Mouse (Mus musculus) frontal cortex, adult (tissue): ENCODE data around the gene Rassf2.

Source experiments
- ATAC-seq: cut with Nextera tagmentation; 2 replicates; pipeline ENCODE4 v1.9.2; 2017; ENCODE audit warnings: mild to moderate bottlenecking, moderate library complexity, mixed read lengths; ENCODE audit not compliant: low TSS enrichment

Gene Rassf2

DNA sequence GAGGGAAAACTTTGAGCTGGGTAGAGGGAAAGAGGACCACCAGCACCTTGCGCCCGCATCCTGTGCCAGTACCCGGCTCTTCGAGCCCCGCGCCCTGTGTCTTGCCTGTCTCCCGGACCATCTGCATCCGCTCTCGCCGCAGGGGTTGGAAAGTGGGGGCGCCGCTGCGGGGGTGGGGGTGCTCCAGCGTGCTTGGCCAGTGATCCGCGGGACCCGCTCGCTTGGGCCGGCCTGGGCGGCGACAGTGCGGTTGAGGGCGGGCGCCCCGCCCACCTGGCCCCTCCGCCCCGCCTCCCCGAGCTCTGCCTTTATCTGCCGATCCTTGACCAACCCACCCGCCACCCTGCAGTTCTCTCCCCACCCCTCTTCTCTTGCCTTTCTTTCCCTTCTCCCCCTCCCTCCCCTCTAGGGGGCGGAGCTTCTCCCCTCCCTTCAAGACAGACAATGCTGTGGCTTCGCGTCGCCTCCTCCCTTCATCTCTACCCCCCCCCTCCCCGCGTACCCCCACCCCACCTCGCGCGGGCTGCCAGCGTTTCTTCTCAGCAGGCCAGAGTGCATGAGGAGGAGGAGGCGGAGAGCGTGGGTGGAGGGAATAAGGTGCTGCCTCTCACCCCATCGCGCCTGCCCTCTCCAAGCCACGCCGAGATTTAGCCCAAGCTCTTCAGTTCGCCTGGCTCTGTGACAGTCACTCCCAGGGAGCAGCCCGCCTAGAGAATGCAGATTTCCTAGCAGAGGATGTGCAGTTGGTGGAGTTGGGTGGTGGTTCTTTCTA lies at the start of gene Rassf2:
Gene Rassf2 (minus strand): TSS at position 613 of the 772 bp plus-strand sequence.
- ATAC-seq, result peak; percentile 53

GRCm38 (mm10) chr2:132079139-132079538 lies 49.1 kb upstream of the Rassf2 start:
- ATAC-seq, result no peak

GRCm38 (mm10) chr2:132073052-132073451 lies 43.0 kb upstream of the Rassf2 start:
- no peak for ATAC-seq

DNA sequence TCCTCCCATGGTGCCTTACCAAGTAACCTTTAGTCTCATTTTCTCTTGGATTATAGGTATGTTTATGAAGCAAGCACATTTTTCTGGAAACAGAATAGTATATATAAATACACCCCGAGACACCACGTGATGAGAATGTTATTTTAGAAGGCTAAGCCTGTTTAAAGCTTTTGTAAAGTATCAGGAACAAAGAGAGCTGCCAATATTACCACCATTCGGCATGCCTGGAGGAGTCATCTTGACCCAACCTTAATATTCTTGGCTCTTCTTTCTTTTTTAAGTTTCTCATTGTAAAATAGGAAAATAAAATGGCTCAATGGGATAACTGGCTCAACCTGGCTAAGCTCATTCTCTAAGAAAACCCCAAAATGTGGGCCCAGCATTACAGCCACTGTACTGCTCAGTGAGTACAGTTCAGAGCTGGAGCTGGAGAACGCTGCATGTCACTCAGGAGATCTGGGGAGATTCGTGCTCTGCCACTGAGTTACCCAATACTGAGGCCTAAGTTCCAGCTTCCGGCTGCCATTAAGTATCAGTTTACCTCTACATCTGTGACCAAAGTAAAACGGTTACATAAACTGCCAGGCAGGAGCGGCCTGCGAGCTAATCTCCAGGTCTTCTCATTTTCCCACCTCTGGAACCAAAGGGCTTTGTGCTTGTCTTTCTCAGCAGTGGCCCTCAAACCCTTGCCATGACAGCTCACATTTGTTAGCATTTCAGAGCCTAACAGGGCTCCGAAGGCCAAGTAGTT lies 40.1 kb upstream of the Rassf2 start:
- no peak for ATAC-seq

DNA sequence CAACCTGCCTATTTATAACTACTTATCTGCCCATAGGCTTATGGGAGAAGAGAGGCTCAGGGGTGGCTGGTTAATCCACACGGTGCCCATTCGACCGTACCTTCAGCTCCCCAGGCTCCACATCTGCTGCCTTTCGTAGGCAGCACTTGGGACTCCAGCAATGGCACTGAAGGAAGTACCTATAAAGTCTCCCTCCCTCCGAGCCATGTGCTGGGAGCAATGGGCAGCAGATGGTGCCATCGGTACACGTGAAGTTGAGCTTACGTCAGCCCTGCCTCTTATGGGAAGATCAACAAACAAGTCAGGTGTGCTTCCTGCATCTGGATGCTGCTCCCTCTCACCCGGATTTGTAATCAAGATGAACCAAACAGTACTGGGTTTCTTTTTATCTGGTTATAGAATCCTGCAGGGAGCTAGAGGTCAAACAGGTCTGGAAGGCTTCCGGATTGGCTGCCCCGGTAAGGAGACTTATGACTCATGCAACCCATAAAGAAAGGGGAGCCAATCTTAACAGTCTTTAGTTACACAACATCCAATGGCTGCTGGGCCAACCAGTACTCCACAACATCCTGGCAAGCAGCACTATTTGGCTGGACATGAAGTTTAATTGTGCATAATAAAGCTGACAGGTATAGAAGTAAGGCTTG lies 34.2 kb upstream of the Rassf2 start:
- ATAC-seq, result peak; percentile 50

DNA sequence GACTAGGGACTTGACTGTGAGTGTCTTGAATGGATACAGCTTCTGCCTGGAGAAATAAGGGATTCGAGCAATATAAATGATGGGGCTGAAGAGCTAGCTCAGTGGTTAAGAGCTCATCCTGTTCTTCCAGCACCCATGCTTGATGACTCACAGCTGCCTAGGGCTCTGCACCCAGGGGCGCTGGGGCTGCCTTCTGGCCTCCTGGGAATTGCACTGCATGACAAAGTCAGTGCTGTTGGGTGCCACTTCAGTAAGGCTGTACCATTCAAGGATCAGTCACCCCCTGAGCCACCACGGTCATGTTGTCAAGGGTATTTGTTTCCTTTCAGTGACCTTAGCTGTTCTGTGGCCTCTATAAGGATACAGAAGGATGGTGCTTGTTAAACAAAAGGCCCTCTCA lies 33.7 kb upstream of the Rassf2 start:
- ATAC-seq, result 0 out of 2 replicates have a peak, but pooled peaks have one; percentile 7

DNA sequence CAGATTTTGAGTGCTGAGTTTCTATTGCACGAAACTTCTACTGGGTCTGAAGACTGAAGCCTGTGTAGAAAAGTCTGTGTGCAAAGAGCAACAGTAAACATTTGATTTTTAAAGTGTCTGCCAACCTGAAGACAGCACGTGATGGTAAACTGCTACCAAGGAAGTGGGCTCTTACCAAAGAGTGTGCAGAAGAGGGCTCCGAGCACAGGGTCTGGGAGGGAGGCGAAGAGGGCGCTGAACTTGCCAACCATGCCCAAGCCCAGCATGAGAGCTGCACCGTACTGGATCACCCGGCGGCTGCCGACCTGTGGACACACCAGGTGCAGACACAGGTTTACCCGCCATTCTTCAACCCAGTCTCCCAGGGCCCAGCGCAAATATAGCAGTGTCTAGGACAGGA lies 31.8 kb upstream of the Rassf2 start:
- no peak for ATAC-seq

DNA sequence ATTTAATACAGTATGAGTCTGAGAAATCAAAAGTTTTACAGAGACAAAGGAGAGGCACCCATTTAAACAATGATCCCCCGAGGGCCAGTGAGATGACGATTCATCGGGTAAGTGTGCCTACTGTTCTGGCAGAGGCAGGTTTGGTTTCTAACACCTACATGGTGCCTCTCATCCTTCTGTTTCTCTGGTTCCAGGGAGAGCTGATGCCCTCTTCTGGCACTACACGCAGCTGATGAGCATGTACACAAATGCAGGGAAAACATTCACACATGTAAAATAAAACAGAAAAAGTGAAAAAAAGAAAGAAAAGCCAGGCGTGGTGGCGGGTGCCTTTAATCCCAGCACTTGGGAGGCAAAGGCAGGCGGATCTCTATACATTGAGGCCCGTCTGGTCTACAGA lies 29.9 kb upstream of the Rassf2 start:
- ATAC-seq, result peak; percentile 60; the same call in 1 of the 2 replicates

GRCm38 (mm10) chr2:132055349-132055753 lies 25.3 kb upstream of the Rassf2 start:
- ATAC-seq, result no peak

DNA sequence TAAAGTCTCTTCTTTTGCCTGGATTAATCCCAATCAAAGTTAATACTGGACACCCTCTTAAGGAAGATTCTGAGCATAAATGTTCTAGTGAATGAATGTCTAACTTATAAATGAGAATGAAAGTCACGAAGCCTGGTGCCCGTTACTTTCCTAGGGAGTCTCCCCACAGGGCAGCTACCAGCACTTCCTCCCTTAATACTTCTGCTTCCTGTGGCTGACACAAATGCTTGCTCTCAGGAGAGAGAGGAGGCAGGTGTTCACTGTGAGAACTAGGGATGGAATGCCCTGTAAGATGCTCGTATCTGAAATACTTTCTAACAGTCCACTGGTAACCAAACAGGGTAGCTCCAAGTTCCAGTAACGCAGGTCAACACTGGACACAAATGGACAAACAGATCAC lies 23.8 kb upstream of the Rassf2 start:
- no peak for ATAC-seq

- no peak for ATAC-seq
These were observed 21.7 kb upstream of the Rassf2 start for GRCm38 (mm10) chr2:132051798-132052197.

- no peak for ATAC-seq
These were observed 19.9 kb upstream of the Rassf2 start for GRCm38 (mm10) chr2:132049921-132050320.

DNA sequence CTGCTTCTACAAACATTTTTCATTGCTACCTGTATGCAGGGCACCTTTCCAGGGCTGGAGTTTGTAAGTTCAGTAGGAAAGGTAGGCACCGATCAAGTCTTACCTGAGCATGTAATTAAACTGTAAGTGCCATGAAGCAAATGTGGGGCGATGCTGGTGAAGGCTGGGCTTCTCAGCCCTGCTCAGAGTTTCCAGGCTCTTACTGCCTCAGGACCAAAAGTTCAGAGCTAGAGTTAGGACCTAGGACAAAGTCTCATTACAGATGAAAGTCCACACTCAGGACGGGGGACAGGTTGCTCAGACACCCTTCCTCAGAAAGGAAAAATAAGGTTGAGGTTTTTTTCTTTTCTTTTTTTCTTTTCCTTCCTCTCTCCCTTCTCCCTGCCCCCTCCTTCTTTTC lies 19.4 kb upstream of the Rassf2 start:
- no peak for ATAC-seq

GRCm38 (mm10) chr2:132048143-132048772 lies 18.2 kb upstream of the Rassf2 start:
- no peak for ATAC-seq

GRCm38 (mm10) chr2:132047364-132047763 lies 17.3 kb upstream of the Rassf2 start:
- ATAC-seq, result no peak

GRCm38 (mm10) chr2:132046659-132047058 lies 16.6 kb upstream of the Rassf2 start:
- ATAC-seq, result no peak

DNA sequence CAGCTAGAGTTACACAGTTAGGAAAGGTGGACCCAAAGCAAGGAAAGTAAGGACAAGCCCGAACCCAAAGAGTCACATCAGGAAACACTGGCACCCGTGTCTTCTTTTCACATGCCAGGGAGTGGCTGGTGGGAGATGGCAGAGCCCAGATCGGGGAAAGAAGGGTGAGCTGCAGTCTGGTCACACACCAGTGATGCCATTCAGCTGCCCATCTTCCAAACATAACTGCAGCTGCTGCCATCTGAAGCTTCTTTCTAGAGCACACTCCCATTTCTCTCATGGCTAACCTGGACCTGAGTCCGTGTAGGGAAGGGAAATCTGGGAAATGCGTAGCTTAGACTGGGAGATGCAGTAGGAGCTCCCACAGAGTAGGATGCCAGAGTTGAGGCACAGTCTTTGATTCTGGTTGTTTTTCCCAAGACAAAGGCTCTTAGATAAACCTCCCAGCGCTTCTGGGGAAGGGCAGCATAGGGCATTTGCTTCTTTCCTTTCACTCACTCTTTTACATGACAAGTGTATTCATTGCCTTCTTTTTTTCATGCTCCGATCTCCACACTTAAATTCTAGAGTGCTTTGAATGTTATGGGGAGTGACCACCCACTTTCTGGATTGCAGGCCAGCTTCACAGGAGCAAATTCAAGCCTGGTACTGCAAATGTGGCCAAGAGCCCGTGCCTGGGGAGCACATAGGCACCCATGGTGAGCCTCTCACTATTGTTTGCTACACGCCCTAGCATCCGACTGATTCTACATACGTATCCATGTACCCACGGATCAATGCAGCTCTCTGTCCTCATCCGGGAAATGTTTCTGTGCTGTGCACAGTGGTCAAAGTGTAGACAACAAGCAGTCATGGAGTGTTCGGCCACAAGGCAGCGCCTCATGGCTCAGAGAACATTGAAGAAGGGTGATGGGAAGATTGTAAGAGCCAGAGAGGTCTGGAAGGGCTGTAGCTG lies 14.5 kb upstream of the Rassf2 start:
- no peak for ATAC-seq

DNA sequence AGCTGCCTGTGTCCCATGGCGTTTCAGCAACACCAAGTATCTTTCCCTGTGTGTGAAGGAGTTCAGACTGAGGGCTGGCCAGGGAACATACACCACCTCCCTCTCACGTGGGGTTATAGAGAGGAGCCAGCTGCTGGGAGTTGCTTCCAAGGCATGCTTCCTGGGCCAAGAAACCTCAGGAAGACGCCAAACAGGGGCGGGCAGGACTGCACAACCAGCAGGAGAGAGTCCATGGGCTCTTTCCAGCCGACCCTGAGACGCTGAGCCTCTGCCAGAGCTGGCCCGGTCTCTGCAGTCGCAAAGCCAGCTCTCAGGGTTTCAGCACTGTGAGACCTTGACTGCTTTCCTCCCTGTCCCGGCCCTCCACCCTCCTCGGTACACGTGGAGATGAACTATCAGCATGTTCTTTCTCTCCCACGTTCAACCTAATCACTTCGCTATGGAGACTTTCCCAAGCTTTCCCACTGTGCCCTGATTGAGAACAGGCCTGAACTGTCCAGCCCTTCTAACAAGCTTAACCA lies 13.1 kb upstream of the Rassf2 start:
- peak; percentile 48 for ATAC-seq

DNA sequence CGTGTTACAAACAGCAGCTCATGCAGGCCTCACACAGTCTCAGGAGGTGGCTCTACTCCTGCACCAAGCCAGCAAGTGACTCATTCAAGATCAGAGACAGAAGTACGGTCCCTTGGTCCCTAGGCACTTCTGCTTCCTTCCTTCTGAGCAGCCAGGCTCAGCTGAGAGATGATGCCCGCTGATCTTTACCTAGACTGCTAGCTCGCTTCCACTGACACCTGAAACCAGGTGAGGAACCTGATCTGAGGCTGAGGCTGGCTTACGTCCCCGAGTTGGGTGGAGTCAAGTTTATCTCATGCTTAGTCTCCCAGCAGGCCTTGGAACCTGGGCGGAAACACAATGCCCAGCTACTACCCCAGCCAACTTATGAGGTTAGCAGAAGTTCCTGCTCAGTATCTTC lies 9.8 kb upstream of the Rassf2 start:
- peak; percentile 46; the same call in 1 of the 2 replicates for ATAC-seq

GRCm38 (mm10) chr2:132036326-132036725 lies 6.3 kb upstream of the Rassf2 start:
- peak; percentile 13; the same call in 1 of the 2 replicates for ATAC-seq

GRCm38 (mm10) chr2:132035470-132035835 lies 5.4 kb upstream of the Rassf2 start:
- no peak for ATAC-seq
